Mouse (Mus musculus): ENCODE data around the gene Olfr792. TPM values are rescaled to one million over a fixed set of nuclear protein-coding genes. Genes with fewer than 3 reads are reported as not detected.

Olfr792 gene
- not detected in 2 replicates for total RNA-seq (2017)

DNA sequence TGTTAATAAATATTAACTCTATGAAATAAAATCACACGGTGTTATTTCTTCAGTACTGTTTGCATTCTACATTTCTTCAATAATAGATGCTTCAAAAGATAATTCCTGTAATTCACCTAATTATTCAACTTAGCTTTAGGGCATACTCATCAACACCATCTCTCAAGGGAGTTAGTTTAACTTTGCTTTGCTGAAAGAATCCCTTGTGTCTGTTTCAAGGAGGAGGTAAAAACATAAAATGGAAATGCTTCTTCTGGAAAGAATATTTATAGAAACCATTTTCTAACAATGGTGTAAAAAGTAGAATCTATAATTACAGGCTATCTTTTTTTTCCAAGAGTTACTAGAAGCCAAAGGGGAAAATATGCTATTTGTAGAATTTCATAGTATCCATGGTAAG lies at the start of gene Olfr792:
Gene Olfr792 (plus strand): TSS at position 301 of the 400 bp plus-strand sequence.
- no peak for ATAC-seq (replicated peaks; ENCODE audit: low read depth, poor library complexity, severe bottlenecking)

DNA sequence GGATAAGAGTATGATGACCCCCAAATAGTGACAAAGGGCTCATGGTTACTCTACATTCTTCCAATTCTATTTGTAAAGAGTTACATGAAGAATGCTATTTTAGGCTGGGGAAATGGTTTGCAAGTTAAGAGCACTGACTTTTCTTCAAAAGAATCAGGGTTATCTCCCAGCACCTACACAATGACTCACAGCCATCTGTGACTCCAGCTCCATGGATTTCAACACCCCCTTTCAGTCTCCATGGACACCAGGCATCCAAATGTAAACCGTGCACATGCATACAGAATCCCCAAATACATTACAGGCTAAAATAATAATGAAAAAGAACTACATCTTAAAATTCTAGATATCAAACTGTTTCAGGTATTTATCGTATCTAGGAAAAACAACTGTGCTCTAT lies 48.9 kb upstream of the Olfr792 start:
- ATAC-seq (replicated peaks; ENCODE audit: low read depth, poor library complexity, severe bottlenecking): no peak

DNA sequence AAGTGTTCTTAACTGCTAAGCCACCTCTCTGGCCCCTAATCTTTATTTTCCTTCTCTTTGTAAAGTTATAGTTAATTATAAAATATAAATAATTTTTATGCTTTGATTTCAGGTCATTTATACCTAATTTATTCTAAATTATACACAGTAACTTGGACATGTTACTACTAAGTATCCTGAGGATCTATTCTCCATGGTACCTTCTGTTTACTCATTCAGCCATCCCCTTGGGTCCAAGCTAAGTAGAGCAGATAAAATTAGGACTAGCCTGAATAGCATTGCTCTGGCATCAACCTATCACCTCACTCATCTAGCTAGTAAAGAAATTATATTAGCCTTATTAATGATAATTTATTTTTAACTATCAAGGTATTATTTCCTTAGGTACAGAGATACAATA lies 40.8 kb upstream of the Olfr792 start, which contains the start of gene Olfr790:
Gene Olfr790 (plus strand): TSS at position 301 of the 400 bp plus-strand sequence.
- no peak for ATAC-seq (replicated peaks; ENCODE audit: low read depth, poor library complexity, severe bottlenecking)

DNA sequence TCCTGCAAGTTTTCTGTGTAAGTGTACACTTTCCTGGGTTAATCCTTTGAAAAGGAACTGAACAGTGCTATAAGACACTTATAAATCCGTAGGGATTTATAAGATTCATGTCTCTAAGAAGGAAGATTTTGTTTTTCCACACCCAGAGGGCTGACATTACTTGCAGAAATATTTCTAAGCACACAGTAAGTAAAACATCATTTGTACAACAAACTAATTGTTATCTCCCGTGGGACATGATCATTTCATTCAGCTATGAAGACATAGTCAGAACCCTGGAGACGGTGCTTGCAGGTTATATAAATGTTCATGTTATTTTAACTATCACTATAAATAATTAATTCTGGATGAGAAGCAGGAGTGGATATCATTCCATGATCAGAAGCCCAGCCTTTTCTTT lies 17.5 kb upstream of the Olfr792 start, which contains the start of gene Olfr791:
Gene Olfr791 (plus strand): TSS at position 301 of the 400 bp plus-strand sequence.
- no peak for ATAC-seq (replicated peaks; ENCODE audit: low read depth, poor library complexity, severe bottlenecking)

DNA sequence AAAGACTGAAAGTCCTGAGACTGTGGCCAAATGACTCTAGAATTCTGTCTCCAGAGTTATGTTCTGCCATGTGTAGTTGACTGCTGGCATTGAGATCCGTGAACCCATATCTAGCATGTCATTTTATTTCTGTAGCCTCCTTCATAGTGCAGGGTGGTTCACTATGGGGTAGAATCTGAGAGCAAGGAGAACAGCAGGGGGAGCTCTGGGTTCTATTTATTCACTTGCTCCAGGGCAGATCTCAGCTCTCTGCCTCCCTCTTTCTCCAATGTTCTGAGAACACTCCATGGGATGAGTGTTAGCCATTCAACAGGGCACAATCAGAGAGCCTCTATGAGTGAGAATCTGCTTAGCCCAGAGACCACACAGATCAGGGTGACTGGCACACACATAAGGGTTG lies 10.4 kb downstream of the Olfr792 start:
- ATAC-seq (replicated peaks; ENCODE audit: low read depth, poor library complexity, severe bottlenecking): no peak

DNA sequence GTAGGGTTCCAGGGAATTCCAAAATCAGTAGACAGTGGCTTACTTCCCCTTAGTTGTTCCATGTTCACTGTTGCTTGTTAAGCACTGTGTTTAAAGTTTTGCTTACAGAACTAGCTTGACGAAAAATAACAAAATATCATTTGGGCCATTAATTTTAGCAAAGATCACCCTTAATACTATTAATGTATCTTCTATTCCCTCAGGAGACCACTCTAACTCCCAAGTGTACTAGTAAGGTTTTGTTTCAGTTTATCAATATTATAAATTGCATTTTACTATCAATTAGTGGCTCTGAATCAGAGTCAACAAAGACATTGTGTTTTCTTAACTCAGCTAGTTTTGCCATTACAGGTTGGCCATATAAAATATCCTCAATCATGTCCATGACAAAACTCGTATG lies 28.4 kb downstream of the Olfr792 start, which contains the start of gene Olfr794:
Gene Olfr794 (plus strand): TSS at position 301 of the 400 bp plus-strand sequence.
- no peak for ATAC-seq (replicated peaks; ENCODE audit: low read depth, poor library complexity, severe bottlenecking)

DNA sequence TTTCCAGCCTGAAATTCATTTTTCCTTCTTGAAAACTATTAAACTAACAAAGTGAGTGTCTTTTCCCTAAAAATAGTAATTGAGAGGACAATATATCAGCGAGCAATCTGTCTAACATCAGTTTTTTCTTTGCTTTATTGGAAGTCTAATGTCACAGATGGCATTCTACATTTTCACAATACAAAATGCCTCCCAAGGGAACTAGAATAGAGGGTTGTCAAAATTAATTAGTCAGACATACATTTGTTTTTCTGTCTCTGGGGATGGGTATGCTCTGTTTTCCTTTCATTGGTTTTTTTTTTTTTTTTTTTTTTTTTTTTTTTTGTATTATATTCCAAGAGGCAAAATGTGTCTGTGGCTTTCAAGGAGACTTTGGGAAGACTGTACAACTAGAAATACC lies 38.1 kb downstream of the Olfr792 start:
- no peak for ATAC-seq (replicated peaks; ENCODE audit: low read depth, poor library complexity, severe bottlenecking)

Other genes starting within 250 kb of the Olfr792 start
- gene Olfr780, start 221.0 kb upstream of the Olfr792 start, total RNA-seq (2017): not detected in 2 replicates
- not detected in 2 replicates for gene Olfr781, start 210.3 kb upstream of the Olfr792 start, total RNA-seq (2017)
- not detected in 2 replicates for gene Olfr782, start 190.3 kb upstream of the Olfr792 start, total RNA-seq (2017)
- 0.05 and 0.39 TPM in 2 replicates for gene Olfr784, start 155.1 kb upstream of the Olfr792 start, total RNA-seq (2017)
- gene Olfr785, start 133.7 kb upstream of the Olfr792 start, total RNA-seq (2017): not detected in 2 replicates
- gene Olfr786, start 111.9 kb upstream of the Olfr792 start, total RNA-seq (2017): not detected in 2 replicates
- not detected in 2 replicates for gene Olfr787, start 77.3 kb upstream of the Olfr792 start, total RNA-seq (2017)
- gene Olfr788, start 68.2 kb upstream of the Olfr792 start, total RNA-seq (2017): not detected in 2 replicates
- gene Olfr789, start 54.4 kb upstream of the Olfr792 start, total RNA-seq (2017): not detected in 2 replicates
- gene Olfr790, start 40.7 kb upstream of the Olfr792 start, total RNA-seq (2017): not detected in 2 replicates
- gene Olfr791, start 17.4 kb upstream of the Olfr792 start, total RNA-seq (2017): not detected in 2 replicates
- gene Olfr794, start 28.5 kb downstream of the Olfr792 start, total RNA-seq (2017): not detected in 2 replicates
- not detected in 2 replicates for gene Olfr796, start 73.4 kb downstream of the Olfr792 start, total RNA-seq (2017)
- gene Olfr798, start 88.8 kb downstream of the Olfr792 start, total RNA-seq (2017): not detected in 2 replicates
- gene Olfr799, start 98.3 kb downstream of the Olfr792 start, total RNA-seq (2017): not detected in 2 replicates
- not detected in 2 replicates for gene Olfr800, start 118.5 kb downstream of the Olfr792 start, total RNA-seq (2017)
- not detected in 2 replicates for gene Olfr801, start 134.7 kb downstream of the Olfr792 start, total RNA-seq (2017)
- gene Olfr802, start 149.0 kb downstream of the Olfr792 start, total RNA-seq (2017): not detected in 2 replicates
- gene Olfr803, start 155.1 kb downstream of the Olfr792 start, total RNA-seq (2017): not detected in 2 replicates
- not detected in 2 replicates for gene Olfr804, start 164.0 kb downstream of the Olfr792 start, total RNA-seq (2017)
- not detected in 2 replicates for gene Olfr805, start 190.2 kb downstream of the Olfr792 start, total RNA-seq (2017)
- gene Olfr806, start 202.8 kb downstream of the Olfr792 start, total RNA-seq (2017): not detected in 2 replicates
- not detected in 2 replicates for gene Olfr807, start 218.6 kb downstream of the Olfr792 start, total RNA-seq (2017)
- not detected in 2 replicates for gene Olfr808, start 226.3 kb downstream of the Olfr792 start, total RNA-seq (2017)
- gene Olfr809, start 235.5 kb downstream of the Olfr792 start, total RNA-seq (2017): not detected in 2 replicates

Measured in common myeloid progenitor, adult 5-6 weeks (primary cell).